Mouse (Mus musculus): ENCODE measurements around the gene Dolk. TPM values are rescaled to one million over a fixed set of nuclear protein-coding genes. Genes with fewer than 3 reads are reported as not detected.

Dolk gene
- total RNA-seq (2021) = 10 to 100 TPM; 23.6 to 23.7 TPM

- DNase-seq = peak; percentile 99
These were observed at the start of gene Dolk, which contains the start of gene Nup188 for GRCm38 (mm10) chr2:30286192-30287026. Dolk (minus strand) TSS chr2:30286334. Nup188 (plus strand) TSS chr2:30286397.

GRCm38 (mm10) chr2:30335324-30335723 is 49.2 kb upstream of the Dolk start:
- DNase-seq = no peak

- DNase-seq = no peak
These were observed 42.7 kb upstream of the Dolk start for GRCm38 (mm10) chr2:30328791-30329190.

GRCm38 (mm10) chr2:30327276-30327675 is 41.1 kb upstream of the Dolk start:
- no peak for DNase-seq

- DNase-seq = no peak
These were observed 39.2 kb upstream of the Dolk start for GRCm38 (mm10) chr2:30325296-30325695.

GRCm38 (mm10) chr2:30323111-30323510 is 37.0 kb upstream of the Dolk start:
- no peak for DNase-seq

- DNase-seq = no peak
These were observed 33.1 kb upstream of the Dolk start for GRCm38 (mm10) chr2:30319260-30319659.

GRCm38 (mm10) chr2:30316955-30317354 is 30.8 kb upstream of the Dolk start:
- DNase-seq = no peak

- DNase-seq = no peak
These were observed 30.0 kb upstream of the Dolk start for GRCm38 (mm10) chr2:30316136-30316535.

GRCm38 (mm10) chr2:30311481-30311880 is 25.3 kb upstream of the Dolk start:
- DNase-seq = no peak

- no peak for DNase-seq
These were observed 23.2 kb upstream of the Dolk start for GRCm38 (mm10) chr2:30309351-30309750.

GRCm38 (mm10) chr2:30306087-30306486 is 20.0 kb upstream of the Dolk start:
- no peak for DNase-seq

GRCm38 (mm10) chr2:30299966-30300365 is 13.8 kb upstream of the Dolk start:
- no peak for DNase-seq

- DNase-seq = peak; percentile 14
These were observed 13.4 kb upstream of the Dolk start for GRCm38 (mm10) chr2:30299525-30299924.

- DNase-seq = no peak
These were observed 866 bp upstream of the Dolk start for GRCm38 (mm10) chr2:30287027-30287373.

GRCm38 (mm10) chr2:30285416-30286181 is 535 bp downstream of the Dolk start:
- peak; percentile 20 for DNase-seq

- DNase-seq = no peak
These were observed 1.1 kb downstream of the Dolk start for GRCm38 (mm10) chr2:30285004-30285403.

GRCm38 (mm10) chr2:30283193-30283592 is 2.9 kb downstream of the Dolk start:
- no peak for DNase-seq

- DNase-seq = no peak
These were observed 4.5 kb downstream of the Dolk start for GRCm38 (mm10) chr2:30281651-30282050.

- DNase-seq = no peak
These were observed 5.4 kb downstream of the Dolk start, which contains the start of gene Gm28038 for GRCm38 (mm10) chr2:30280743-30281142. Gm28038 (plus strand) TSS chr2:30281043.

- peak; percentile 76 for DNase-seq
These were observed 16.0 kb downstream of the Dolk start for GRCm38 (mm10) chr2:30270134-30270533.

- DNase-seq = peak; percentile 20
These were observed 16.7 kb downstream of the Dolk start for GRCm38 (mm10) chr2:30269241-30269990.

GRCm38 (mm10) chr2:30268371-30268770 is 17.8 kb downstream of the Dolk start:
- DNase-seq = no peak
